Mouse (Mus musculus) bone marrow, adult 2 months (tissue): Measurements from ENCODE around the gene Msh4.
A peak's percentile ranks its signal among the peaks of the same experiment; 100 is the strongest.

Experiments
- CTCF ChIP-seq: fragments of 200-500 bp; IDR thresholded peaks from 2 replicates; pipeline ENCODE4 v1.5.1; 2011; ENCODE audit warnings: low read length, control low read depth; ENCODE audit not compliant: control insufficient read depth, insufficient read depth
- POLR2A ChIP-seq: fragments of 200-500 bp; IDR thresholded peaks from 2 replicates; pipeline ENCODE4 v1.6.1; 2011; ENCODE audit warnings: low read depth, mild to moderate bottlenecking, control low read depth, low read length, borderline replicate concordance; ENCODE audit not compliant: control insufficient read depth

GRCm38 (mm10) chr3:153852266-153852665 is 53.7 kb downstream of the Msh4 start:
- no peak for TF ChIP-seq CTCF
- peak; percentile 59; the same call in 1 of the 2 replicates for TF ChIP-seq POLR2A
